Mouse (Mus musculus) liver, embryonic 14.5 days (tissue): Measurements from ENCODE around the gene Ahr.

ENCODE experiments used
- CTCF ChIP-seq: IDR thresholded peaks from 2 replicates; pipeline ENCODE4 v1.5.1; 2016; ENCODE audit warnings: antibody characterized with exemption, low read depth, control low read depth
- EP300 ChIP-seq: IDR thresholded peaks from 2 replicates; pipeline ENCODE4 v1.6.1; 2016; ENCODE audit warnings: antibody characterized with exemption, low read depth

GRCm38 (mm10) chr12:35462667-35463066, 72.2 kb downstream of the Ahr start:
- TF ChIP-seq CTCF = no peak
- no peak for TF ChIP-seq EP300
